Mouse (Mus musculus) left cerebral cortex, postnatal 4 days (tissue): ENCODE measurements around the gene Hs2st1. TPM values are rescaled to one million over a fixed set of nuclear protein-coding genes. Genes with fewer than 3 reads are reported as not detected.

ENCODE experiments used
- DNase-seq: peaks from one replicate; pipeline ENCODE4 v3.0.0-alpha.2; 2022
- intact Hi-C: fragments of 180-260 bp; cut with DNase I; formaldehyde crosslinking; loops from one replicate; pipeline ENCODE4 v1.15.1; 2025
- total RNA-seq, 2 experiments: library from RNA; stranded (reverse); gene quantifications; 2 replicates each; pipeline ENCODE4 v1.2.3; 2021

Hs2st1 gene
- total RNA-seq, 2 experiments from 2014 or later: 56.3 to 60.1 TPM

DNA sequence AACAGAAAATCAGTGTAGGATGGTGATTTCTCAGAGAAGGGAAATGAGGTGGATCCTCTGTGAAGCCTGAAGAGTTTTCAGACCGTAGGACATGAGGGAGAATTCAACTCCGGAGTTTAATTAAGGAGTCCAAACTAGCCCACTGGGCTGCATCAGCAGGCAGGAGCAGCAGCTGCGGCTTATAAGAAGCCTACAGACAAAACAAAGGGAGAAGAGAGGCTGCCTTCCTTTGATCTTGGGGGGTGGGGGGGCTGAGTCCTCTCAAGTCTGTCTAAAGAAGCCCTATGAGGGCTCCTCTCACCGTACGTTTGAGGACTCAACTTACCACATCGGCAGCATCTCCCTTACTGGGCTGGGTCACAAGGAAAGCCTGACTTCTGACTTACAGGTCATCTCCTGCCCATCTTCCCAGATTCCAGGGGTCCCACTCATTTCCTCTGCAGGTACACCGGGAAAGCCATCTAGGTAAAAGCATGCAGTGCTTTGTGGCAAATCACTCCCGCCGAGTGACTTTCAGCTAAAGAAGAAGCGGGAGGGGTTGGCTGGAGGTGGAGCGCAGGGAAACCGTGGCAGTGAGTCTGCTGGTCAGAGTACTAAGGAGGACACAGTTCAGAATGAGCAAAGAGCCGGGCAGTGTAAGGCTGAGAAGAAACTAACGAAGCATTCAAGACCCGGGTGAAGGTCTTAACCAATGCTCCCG, 13.2 kb downstream of the Hs2st1 start:
- intact Hi-C loops: no loop called here
- no peak for DNase-seq

DNA sequence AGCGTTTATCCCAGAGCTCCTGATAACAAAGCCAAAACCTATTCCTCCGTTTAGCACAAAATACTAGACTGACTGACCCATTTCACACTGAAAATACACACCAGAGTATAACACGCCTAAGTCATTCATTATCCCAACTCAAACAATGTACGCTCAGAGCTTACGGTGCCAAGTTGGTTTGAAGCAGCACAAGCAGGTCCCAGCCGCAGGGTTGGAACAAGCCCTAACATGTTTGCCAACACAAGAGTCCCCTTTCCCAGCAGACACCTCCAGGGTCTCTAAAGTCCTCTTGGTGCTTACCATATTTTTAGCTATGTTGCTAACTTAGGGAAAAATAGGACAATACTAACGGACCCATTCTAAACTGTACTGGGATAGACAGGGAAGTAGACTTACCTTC, 14.8 kb downstream of the Hs2st1 start:
- intact Hi-C loops: no loop called here

DNA sequence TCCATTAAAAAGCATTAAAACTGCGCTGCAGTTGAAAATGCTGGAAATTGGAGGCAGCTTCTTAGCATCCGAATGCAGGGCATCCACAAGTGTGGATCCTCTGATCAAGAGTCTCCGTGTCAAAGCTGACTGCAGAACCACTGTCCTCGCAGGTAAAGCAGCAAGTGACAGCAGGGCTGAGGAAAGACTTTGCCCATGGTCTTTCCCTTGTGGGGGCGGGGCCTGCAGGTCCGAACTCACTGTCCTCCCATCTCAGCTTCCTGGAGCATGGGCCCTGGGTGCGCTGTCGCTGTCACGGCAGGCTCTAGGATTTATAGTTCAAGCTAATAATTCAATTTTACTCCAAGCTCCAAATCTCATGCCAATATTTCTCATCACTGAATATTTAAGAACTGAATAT, 15.5 kb downstream of the Hs2st1 start:
- intact Hi-C loops: no loop called here
- DNase-seq: no peak

More for the DNA sequence above, 14.8 kb downstream of the Hs2st1 start:
- DNase-seq: no peak

- DNase-seq: no peak
- intact Hi-C loops: no loop called here
Measured at GRCm38 (mm10) chr3:144553942-144554341, 16.0 kb downstream of the Hs2st1 start.

- intact Hi-C loops: no loop called here
- no peak for DNase-seq
Measured at GRCm38 (mm10) chr3:144551416-144551815, 18.6 kb downstream of the Hs2st1 start.

DNA sequence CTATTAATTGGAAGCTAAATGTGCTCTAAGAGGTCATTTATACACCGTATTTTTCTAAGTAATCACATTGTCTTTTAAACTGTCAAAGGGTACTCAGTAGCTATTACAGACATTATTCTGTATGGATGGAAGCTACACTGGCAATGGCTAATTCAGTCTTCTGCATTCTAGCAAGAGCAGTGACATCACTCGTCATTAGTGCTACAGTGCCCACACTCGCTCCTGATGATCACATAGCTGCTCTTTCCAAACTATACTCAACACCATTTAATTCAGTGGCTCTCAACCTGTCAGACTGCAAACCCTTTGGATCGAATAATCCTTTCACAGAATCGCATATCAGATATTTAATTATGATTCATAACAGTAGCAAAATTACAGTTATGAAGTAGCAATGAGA, 19.3 kb downstream of the Hs2st1 start:
- intact Hi-C loops: no loop called here
- DNase-seq: no peak

GRCm38 (mm10) chr3:144550036-144550435, 19.9 kb downstream of the Hs2st1 start:
- no peak for DNase-seq
- intact Hi-C loops: no loop called here

- intact Hi-C loops: no loop called here
- no peak for DNase-seq
Measured at GRCm38 (mm10) chr3:144548186-144548845, 21.7 kb downstream of the Hs2st1 start.

GRCm38 (mm10) chr3:144546490-144546889, 23.5 kb downstream of the Hs2st1 start:
- intact Hi-C loops: no loop called here
- DNase-seq: no peak

GRCm38 (mm10) chr3:144545832-144546231, 24.1 kb downstream of the Hs2st1 start:
- intact Hi-C loops: no loop called here
- DNase-seq: no peak

GRCm38 (mm10) chr3:144545152-144545551, 24.8 kb downstream of the Hs2st1 start:
- DNase-seq: no peak
- intact Hi-C loops: no loop called here

GRCm38 (mm10) chr3:144541906-144542438, 28.0 kb downstream of the Hs2st1 start:
- no peak for DNase-seq
- intact Hi-C loops: no loop called here

- intact Hi-C loops: no loop called here
- DNase-seq: no peak
Measured at GRCm38 (mm10) chr3:144540805-144541204, 29.2 kb downstream of the Hs2st1 start.

DNA sequence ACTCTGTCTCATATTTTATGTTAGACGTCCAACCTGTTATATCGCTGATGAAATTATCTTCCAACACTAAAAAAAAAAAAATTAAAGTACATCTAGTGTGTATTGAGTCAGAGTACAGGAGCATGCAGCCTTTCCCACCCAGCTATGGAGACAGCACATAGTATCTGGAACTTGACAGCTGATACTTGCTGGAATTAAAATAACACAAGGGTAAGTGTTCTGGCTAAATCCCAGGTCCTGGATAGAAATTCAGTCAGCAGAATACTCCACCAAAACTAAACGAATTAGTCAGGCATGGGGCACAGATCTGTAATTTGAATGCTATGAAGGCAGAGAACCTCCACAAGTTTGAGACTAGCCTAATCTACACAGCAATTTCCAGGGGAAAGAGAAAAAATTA, 30.9 kb downstream of the Hs2st1 start:
- intact Hi-C loops: no loop called here
- no peak for DNase-seq

DNA sequence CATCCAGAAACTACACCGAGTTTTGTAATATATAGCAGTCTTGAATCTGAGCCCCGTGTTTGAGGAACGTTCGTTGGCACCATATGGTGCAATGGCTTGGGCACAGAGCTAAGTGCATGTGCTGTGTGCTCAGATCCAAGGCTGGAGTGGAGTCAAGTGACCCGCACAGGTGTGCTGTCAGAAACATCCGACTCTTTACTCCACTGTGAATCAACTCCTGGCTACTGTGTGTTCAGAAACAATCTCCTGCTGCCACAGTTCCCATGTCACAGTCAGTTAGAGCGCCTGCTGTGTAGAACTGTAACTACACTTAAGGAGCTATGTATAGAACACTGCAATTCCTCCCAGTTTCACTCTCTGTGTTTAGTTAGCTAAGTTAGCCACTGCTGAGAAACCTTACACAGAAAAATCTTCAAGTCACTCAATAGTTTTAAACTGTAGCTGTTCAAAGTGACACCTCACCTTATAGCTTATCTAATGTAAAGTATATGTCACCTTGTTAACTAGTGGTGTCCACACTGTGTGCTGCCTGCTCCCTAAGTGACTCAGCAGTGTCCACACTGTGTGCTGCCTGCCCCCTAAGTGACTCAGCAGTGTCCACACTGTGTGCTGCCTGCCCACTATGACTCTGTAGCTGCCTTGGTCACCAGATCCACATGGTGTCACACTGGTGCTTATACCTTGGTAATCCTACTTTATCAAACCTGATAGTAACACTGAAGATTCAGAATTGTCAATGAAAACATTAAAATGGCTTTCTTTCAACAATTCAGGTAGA, 32.7 kb downstream of the Hs2st1 start:
- no peak for DNase-seq
- intact Hi-C loops: no loop called here

- intact Hi-C loops: no loop called here
- DNase-seq: no peak
Measured at GRCm38 (mm10) chr3:144535056-144535455, 34.9 kb downstream of the Hs2st1 start.

DNA sequence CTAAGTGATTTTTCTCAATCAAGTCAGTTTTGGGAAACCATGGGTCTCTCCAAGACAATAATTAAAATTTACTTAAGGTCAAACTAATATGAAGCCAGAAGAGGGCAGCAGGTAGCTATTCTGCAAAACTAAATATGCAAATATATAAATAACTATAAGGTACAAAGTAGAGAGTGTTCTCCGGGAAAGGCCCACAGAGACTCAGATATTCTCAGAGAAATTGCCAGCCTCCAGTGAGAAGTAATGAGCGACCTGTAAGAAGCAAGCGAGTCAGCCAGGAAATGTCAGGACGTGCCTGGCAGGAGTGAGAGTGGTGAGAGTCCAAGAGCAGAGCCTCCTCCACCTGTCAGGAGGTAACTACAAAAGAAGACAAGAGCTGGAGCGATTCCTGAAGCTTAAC, 39.0 kb downstream of the Hs2st1 start:
- no peak for DNase-seq
- intact Hi-C loops: no loop called here

GRCm38 (mm10) chr3:144527918-144528317, 42.1 kb downstream of the Hs2st1 start:
- no peak for DNase-seq

GRCm38 (mm10) chr3:144519581-144520272, 50.3 kb downstream of the Hs2st1 start:
- intact Hi-C loops: no loop called here
- no peak for DNase-seq

More at GRCm38 (mm10) chr3:144527918-144528317, 42.1 kb downstream of the Hs2st1 start:
- intact Hi-C loops: no loop called here

GRCm38 (mm10) chr3:144518917-144519316, 51.1 kb downstream of the Hs2st1 start:
- intact Hi-C loops: no loop called here

GRCm38 (mm10) chr3:144515286-144515685, 54.7 kb downstream of the Hs2st1 start:
- no peak for DNase-seq
- intact Hi-C loops: no loop called here

More at GRCm38 (mm10) chr3:144518917-144519316, 51.1 kb downstream of the Hs2st1 start:
- DNase-seq: no peak
